Mouse (Mus musculus): ENCODE results near the gene Ampd1. TPM values are rescaled to one million over a fixed set of nuclear protein-coding genes. Genes with fewer than 3 reads are reported as not detected.

Ampd1 gene
- 1 to 10 TPM in 1 of 4 experiments, under 1 TPM in 3; 0.37 to 1.3 (median 0.64) TPM for total RNA-seq (2022)

DNA sequence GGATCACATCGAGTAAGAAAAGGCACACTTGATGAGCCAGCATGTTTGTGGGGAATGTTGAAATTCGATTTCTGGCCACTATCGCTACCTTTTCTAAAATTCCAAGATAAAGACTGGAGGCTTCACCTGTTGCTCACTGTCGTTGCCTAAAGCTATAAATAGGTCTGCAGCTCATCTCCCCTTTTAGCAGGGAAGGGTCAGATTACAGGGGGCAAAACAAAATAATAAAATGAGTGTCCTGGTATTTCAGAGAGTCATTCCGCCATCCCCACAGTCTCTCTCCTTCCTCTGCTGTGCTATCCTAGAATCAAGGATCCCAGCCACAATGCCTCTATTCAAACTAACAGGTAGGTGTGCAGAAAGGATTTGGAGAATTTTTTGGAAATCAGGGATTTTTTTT lies at the start of gene Ampd1:
Ampd1 (plus strand) TSS at position 244 of the 400 bp plus-strand sequence.
- no peak for DNase-seq (ENCODE audit: low spot score)

GRCm38 (mm10) chr3:103026174-103026573 lies 47.6 kb upstream of the Ampd1 start:
- DNase-seq (ENCODE audit: low spot score): no peak

GRCm38 (mm10) chr3:103040285-103040684 lies 33.5 kb upstream of the Ampd1 start:
- no peak for DNase-seq (ENCODE audit: low spot score)

- DNase-seq (ENCODE audit: low spot score): no peak
Measured at GRCm38 (mm10) chr3:103040861-103041379, 32.9 kb upstream of the Ampd1 start.

GRCm38 (mm10) chr3:103056016-103056595 lies 17.7 kb upstream of the Ampd1 start:
- no peak for DNase-seq (ENCODE audit: low spot score)

GRCm38 (mm10) chr3:103057752-103058151 lies 16.1 kb upstream of the Ampd1 start:
- no peak for DNase-seq (ENCODE audit: low spot score)

DNA sequence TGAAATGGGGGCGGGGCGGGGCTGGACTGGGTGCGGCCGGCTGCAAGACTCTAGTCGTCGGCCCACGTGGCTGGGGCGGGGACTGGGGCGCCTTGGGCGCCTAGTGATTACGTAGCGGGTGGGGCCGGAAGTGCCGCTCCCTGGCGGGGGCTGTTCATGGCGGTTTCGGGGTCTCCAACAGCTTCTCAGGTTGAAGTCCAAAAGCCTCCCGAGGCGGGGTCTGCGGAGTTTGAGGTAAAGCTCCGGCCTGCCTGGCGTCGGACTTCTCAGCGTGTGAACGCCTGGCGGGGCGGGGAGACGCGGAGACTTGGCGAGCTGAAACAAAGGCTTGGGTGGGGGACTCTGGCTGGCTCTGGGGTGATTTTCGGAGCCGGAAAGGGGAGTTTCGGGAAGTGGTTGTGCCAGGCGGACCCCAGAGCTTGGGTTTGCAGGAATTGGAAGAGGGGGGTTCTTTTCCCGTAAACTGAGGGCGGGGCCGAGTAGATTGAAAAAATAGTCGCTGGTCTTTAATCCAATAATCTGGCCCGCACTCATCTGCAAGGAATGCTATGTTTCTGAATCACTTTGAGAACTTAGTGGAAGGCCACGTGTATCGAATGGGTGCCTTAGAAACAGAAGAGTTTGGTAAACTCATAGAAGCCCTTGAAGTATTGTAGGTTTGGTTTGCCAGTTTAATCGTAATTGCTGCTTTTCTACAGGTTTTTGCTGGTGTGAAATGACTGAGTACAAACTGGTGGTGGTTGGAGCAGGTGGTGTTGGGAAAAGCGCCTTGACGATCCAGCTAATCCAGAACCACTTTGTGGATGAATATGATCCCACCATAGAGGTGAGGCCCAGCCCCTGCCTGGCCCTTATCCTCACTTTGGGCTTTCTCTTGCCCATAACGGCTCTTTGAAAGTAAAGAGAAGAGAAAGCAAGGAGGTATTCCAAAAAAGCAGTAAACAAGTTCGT lies 15.3 kb upstream of the Ampd1 start, which contains the start of gene Nras:
Nras (plus strand) TSS at position 79 of the 951 bp plus-strand sequence.
- peak; percentile 94 for DNase-seq (ENCODE audit: low spot score)

DNA sequence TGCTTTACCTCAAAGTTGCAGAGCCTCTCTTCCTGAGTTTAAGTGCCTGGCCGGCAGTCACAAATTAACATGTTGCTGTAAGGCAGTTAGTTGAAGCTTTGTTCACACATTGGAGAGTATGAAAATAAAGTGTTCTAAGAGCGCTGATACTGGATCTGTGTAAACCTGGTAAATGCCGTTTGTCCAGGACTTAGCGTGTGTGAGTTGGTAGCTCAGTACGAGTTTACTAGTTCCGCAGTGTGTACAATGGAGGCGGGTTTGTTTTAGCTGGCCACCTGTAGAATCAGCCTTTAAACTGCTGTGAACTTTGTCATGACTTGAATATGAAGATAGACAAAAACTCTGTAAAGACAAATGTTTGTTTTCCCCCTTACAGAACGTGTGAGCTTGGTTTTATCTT lies 6.9 kb upstream of the Ampd1 start:
- DNase-seq (ENCODE audit: low spot score): no peak

- no peak for DNase-seq (ENCODE audit: low spot score)
Measured at GRCm38 (mm10) chr3:103068971-103069370, 4.8 kb upstream of the Ampd1 start.

GRCm38 (mm10) chr3:103075871-103076270 lies 2.1 kb downstream of the Ampd1 start:
- no peak for DNase-seq (ENCODE audit: low spot score)

GRCm38 (mm10) chr3:103076476-103076875 lies 2.7 kb downstream of the Ampd1 start:
- no peak for DNase-seq (ENCODE audit: low spot score)

DNA sequence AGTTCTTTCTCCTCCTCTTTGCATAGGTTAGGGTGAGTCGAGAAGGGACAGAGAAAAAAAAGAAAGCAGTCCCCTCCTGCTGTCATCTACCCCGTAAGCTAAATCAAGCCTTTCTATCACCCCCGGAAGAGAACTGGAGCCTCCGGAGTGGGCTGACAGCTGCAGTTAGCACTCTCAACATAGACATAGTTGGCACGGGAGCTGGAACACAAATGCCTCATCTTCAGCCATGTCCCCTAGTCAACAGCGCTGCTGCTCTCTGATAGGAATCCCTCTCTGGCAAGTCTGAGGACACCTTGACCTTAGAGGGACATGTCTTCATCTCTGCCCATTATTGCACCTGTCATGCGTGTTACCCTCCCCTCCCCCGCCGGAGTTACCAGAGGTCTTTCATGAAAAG lies 5.5 kb downstream of the Ampd1 start:
- DNase-seq (ENCODE audit: low spot score): no peak

- DNase-seq (ENCODE audit: low spot score): no peak
Measured at GRCm38 (mm10) chr3:103081051-103081450, 7.2 kb downstream of the Ampd1 start.

DNA sequence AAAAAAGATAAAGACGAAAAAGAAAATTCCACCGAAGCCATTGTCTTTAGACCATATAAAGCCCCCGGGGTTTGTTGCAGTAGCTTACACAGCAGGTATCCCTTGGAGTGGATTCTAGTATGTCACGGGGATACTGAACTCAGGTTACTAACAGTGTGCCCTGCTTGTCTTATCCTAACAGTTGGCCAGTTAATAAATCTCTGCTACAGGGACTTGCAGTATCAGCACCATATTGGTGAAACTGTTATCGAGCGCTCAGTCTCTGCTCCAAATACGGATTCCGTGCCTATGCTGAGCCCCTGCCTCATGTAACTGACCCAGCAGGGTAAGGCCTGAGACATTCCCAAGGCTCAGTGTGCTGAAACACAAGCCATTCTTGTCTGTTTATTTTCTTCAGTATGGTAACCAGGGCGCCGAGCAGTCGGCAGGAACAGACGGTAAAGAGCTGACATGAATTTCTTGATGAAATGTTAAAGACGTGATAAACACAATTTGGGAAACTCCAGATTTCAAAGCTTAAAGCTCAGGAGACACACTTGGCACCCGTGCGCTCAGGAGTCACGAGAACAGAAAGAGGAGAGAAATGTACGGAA lies 8.1 kb downstream of the Ampd1 start:
- no peak for DNase-seq (ENCODE audit: low spot score)

- no peak for DNase-seq (ENCODE audit: low spot score)
Measured at GRCm38 (mm10) chr3:103082761-103083160, 8.9 kb downstream of the Ampd1 start.

- DNase-seq (ENCODE audit: low spot score): no peak
Measured at GRCm38 (mm10) chr3:103085986-103086385, 12.2 kb downstream of the Ampd1 start.

DNA sequence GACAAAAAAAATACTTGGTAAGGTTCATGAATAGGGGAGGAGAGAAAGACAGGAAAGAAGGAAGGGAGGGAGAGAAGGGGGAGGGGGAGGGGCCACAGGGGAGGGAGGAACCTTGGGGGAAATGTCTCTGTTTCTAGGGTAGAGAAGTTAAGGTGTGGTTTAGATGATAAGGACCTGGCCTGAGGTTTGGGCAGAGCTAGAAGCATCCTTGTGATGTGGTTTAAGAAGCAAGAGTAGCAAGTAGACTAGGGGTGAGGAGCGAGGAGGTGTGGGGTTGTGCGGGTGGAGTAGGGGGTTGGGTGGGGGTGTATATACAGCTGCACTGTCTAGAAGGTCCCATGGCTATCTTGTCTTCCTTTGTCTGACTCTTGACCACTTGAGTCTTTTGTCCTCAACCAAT lies 17.9 kb downstream of the Ampd1 start:
- DNase-seq (ENCODE audit: low spot score): no peak

DNA sequence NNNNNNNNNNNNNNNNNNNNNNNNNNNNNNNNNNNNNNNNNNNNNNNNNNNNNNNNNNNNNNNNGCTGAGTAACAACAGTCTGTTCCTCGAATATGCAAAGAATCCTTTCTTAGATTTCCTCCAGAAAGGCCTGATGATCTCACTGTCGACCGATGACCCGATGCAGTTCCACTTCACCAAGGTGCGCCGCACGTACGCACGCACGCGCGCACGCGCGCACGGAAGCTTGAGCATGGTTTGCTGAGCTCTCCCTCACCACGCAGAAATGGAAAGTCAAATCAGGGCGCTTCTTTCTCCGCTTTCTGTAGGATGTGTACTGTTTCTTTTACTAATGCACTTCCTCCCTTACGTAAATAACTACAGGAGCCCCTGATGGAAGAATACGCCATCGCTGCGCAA lies 24.8 kb downstream of the Ampd1 start:
- no peak for DNase-seq (ENCODE audit: low spot score)

DNA sequence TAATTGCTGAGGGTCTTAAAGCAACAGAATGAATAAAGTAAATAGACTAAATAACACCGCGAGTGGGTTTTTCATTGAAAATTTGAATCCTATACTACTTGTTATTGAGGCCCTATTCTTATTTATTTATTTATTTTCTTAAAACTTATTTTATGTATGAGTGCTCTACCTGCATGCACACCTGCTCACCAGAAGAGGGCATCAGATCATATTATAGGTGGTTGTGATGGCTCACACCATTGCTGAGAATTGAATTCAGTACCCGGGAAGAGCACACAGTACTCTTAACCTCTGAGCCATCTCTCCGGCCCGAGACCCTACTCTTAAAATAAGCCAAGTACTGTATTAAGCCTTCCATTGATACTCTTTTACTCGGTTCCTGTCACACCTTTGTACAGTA lies 25.9 kb downstream of the Ampd1 start:
- no peak for DNase-seq (ENCODE audit: low spot score)

DNA sequence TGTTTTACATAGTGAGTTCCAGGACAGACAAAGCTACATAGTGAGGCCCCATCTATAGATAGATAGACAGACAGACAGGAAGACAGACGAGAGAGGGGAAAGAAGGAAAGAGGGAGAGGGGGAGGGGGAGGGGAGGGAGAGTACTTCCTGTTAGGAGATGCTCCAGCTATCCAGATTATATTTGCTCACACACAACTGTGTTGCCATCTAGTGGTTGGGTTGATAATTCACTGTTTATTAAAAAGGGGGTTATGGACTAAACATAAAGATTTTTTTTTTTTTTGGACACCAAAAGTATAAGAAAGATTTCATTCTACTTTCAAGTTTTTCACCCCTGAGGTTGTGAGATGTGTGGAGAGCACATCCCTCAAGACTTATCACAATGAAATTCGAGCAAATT lies 26.9 kb downstream of the Ampd1 start:
- no peak for DNase-seq (ENCODE audit: low spot score)

DNA sequence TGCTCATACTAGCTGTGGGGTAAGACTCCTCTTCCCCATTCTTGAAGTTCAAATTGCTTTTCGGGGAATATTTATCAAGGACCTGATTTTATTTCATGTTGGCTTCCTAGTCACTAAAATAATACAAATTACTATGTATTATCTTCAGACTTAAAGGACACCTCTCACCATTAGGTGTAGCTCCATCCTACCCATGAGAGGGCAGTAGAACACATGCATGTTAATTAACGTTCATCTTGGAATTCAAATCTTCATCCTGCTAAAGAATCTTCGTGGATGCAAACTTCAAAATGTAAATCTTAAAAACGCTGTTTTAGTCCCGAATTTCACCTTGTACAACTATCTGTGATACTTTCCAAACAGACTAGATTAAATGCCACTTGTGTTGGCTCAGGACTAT lies 27.4 kb downstream of the Ampd1 start:
- DNase-seq (ENCODE audit: low spot score): no peak

- no peak for DNase-seq (ENCODE audit: low spot score)
Measured at GRCm38 (mm10) chr3:103101909-103102308, 28.1 kb downstream of the Ampd1 start.
